Mouse (Mus musculus): ENCODE results near the gene Hexb.

Gene Hexb

GRCm38 (mm10) chr13:97224341-97224982 is 26.3 kb upstream of the Hexb start:
- no peak for DNase-seq (ENCODE audit: low read depth, low spot score)

GRCm38 (mm10) chr13:97223856-97224255 is 25.7 kb upstream of the Hexb start:
- no peak for DNase-seq (ENCODE audit: low read depth, low spot score)

- DNase-seq (ENCODE audit: low read depth, low spot score) = no peak
Observed at GRCm38 (mm10) chr13:97220022-97220421, 21.9 kb upstream of the Hexb start.

GRCm38 (mm10) chr13:97216196-97216595 is 18.0 kb upstream of the Hexb start:
- DNase-seq (ENCODE audit: low read depth, low spot score) = no peak

GRCm38 (mm10) chr13:97215563-97215962 is 17.4 kb upstream of the Hexb start:
- DNase-seq (ENCODE audit: low read depth, low spot score) = no peak

- DNase-seq (ENCODE audit: low read depth, low spot score) = no peak
Observed at GRCm38 (mm10) chr13:97214583-97215268, 16.6 kb upstream of the Hexb start.

- peak; percentile 48 for DNase-seq (ENCODE audit: low read depth, low spot score)
Observed at GRCm38 (mm10) chr13:97208500-97209010, 10.4 kb upstream of the Hexb start.

- peak; percentile 86 for DNase-seq (ENCODE audit: low read depth, low spot score)
Observed at GRCm38 (mm10) chr13:97208112-97208478, 9.9 kb upstream of the Hexb start.

- no peak for DNase-seq (ENCODE audit: low read depth, low spot score)
Observed at GRCm38 (mm10) chr13:97207472-97208111, 9.4 kb upstream of the Hexb start.

GRCm38 (mm10) chr13:97206046-97206445 is 7.9 kb upstream of the Hexb start:
- no peak for DNase-seq (ENCODE audit: low read depth, low spot score)

GRCm38 (mm10) chr13:97205052-97205701 is 7.0 kb upstream of the Hexb start:
- DNase-seq (ENCODE audit: low read depth, low spot score) = peak; percentile 86

- DNase-seq (ENCODE audit: low read depth, low spot score) = no peak
Observed at GRCm38 (mm10) chr13:97201896-97202295, 3.7 kb upstream of the Hexb start.

- DNase-seq (ENCODE audit: low read depth, low spot score) = no peak
Observed at GRCm38 (mm10) chr13:97201076-97201475, 2.9 kb upstream of the Hexb start.

- no peak for DNase-seq (ENCODE audit: low read depth, low spot score)
Observed at GRCm38 (mm10) chr13:97199123-97199522, 966 bp upstream of the Hexb start.

- no peak for DNase-seq (ENCODE audit: low read depth, low spot score)
Observed at GRCm38 (mm10) chr13:97196925-97197218, 1.3 kb downstream of the Hexb start.

- DNase-seq (ENCODE audit: low read depth, low spot score) = no peak
Observed at GRCm38 (mm10) chr13:97196186-97196924, 1.8 kb downstream of the Hexb start.

GRCm38 (mm10) chr13:97193420-97193819 is 4.7 kb downstream of the Hexb start:
- no peak for DNase-seq (ENCODE audit: low read depth, low spot score)

- no peak for DNase-seq (ENCODE audit: low read depth, low spot score)
Observed at GRCm38 (mm10) chr13:97192649-97193048, 5.5 kb downstream of the Hexb start.

GRCm38 (mm10) chr13:97187693-97188092 is 10.5 kb downstream of the Hexb start:
- no peak for DNase-seq (ENCODE audit: low read depth, low spot score)

GRCm38 (mm10) chr13:97186346-97186745 is 11.8 kb downstream of the Hexb start:
- DNase-seq (ENCODE audit: low read depth, low spot score) = no peak

- DNase-seq (ENCODE audit: low read depth, low spot score) = no peak
Observed at GRCm38 (mm10) chr13:97184656-97185055, 13.5 kb downstream of the Hexb start.

- no peak for DNase-seq (ENCODE audit: low read depth, low spot score)
Observed at GRCm38 (mm10) chr13:97184168-97184567, 14.0 kb downstream of the Hexb start.

All from CD4-positive, CD25-positive, alpha-beta regulatory T cell, adult 2 months (primary cell).